Mouse (Mus musculus): ENCODE results near the gene Ins1. TPM values are rescaled to one million over a fixed set of nuclear protein-coding genes. Genes with fewer than 3 reads are reported as not detected.

The Ins1 gene
- total RNA-seq (2012; rRNA removed) (not detected in 2 replicates), polyA plus RNA-seq (2012; ENCODE audit: insufficient read depth in 1 of 2, insufficient read length in 2 of 2, low read depth in 1 of 2, low replicate concordance in 2 of 2, missing spikeins in 1 of 2) (not detected)

GRCm38 (mm10) chr19:52263997-52264396, at the start of gene Ins1:
Gene Ins1 (plus strand): TSS chr19:52264297.
- no peaks in the 10 kb centered on the region for H3K79me2 ChIP-seq (ENCODE audit: control insufficient read depth, insufficient read depth, low read length, poor library complexity)

More at GRCm38 (mm10) chr19:52263997-52264396, at the start of gene Ins1:
- Histone ChIP-seq H3K36me3 (ENCODE audit: control insufficient read depth in 1 of 2, insufficient read depth in 2 of 2, low read length in 2 of 2) (no peaks in the 10 kb centered on the region), H3K4me3 (ENCODE audit: control insufficient read depth in 1 of 2, insufficient read depth in 1 of 2, low read depth in 2 of 2, low read length in 2 of 2) (no peak within 1 kb of the TSS), H3K27ac (ENCODE audit: control insufficient read depth, low read depth, low read length) (no peak within 1 kb of the TSS), H3K9me3 (replicated peaks; ENCODE audit: insufficient read depth, low read length) (no peaks in the 10 kb centered on the region), H3K4me1 (ENCODE audit: control insufficient read depth in 1 of 2, insufficient read depth in 2 of 2, low read length in 2 of 2) (no peaks in the 10 kb centered on the region), H3K27me3 (ENCODE audit: control insufficient read depth in 1 of 2, insufficient read depth in 2 of 2, low read length in 2 of 2) (no peaks in the 10 kb centered on the region), H3K9ac (ENCODE audit: control insufficient read depth, low read depth, low read length, poor library complexity, severe bottlenecking) (no peak within 1 kb of the TSS)
- TF ChIP-seq ZNF384 (IDR thresholded peaks at IDR 0.05; ENCODE audit: low read depth, low read length) = no peak
- no peak for TF ChIP-seq CHD2 (IDR thresholded peaks at IDR 0.05; ENCODE audit: low read length)
- no peak for TF ChIP-seq USF2 (IDR thresholded peaks at IDR 0.05; ENCODE audit: borderline replicate concordance in 1 of 2, insufficient read depth in 1 of 2, low read depth in 1 of 2, low read length in 2 of 2)
- no peak for TF ChIP-seq MEF2A (IDR thresholded peaks at IDR 0.05; ENCODE audit: extremely low read depth, insufficient replicate concordance, low read depth, low read length, poor library complexity, severe bottlenecking)
- TF ChIP-seq KAT2A (conservative IDR thresholded peaks at IDR 0.05; ENCODE audit: low read depth, low read length) = no peak
- TF ChIP-seq ZC3H11A (IDR thresholded peaks at IDR 0.05; ENCODE audit: low read depth, low read length) = no peak
- no peak for TF ChIP-seq TBP (IDR thresholded peaks at IDR 0.05; ENCODE audit: low read depth, low read length)
- no peak for TF ChIP-seq JUND (IDR thresholded peaks at IDR 0.05; ENCODE audit: low read depth, low read length)
- TF ChIP-seq ZMIZ1 (IDR thresholded peaks at IDR 0.05; ENCODE audit: low read depth, low read length) = no peak
- TF ChIP-seq CHD1 (IDR thresholded peaks at IDR 0.05; ENCODE audit: low read depth, low read length) = no peak
- TF ChIP-seq MAFK (IDR thresholded peaks at IDR 0.05; ENCODE audit: borderline replicate concordance, low read depth, low read length) = no peak
- no peak for TF ChIP-seq ETS1 (IDR thresholded peaks at IDR 0.05; ENCODE audit: low read depth, low read length)
- DNase-seq (ENCODE audit: low read depth, low spot score) = no peak

Data from MEL (cell line).